Mouse (Mus musculus) layer of hippocampus, adult 9-11 months (tissue): ENCODE measurements at regions not wholly inside any gene's neighbourhood (a gene's known extent, or its start where the extent isn't known, plus 50 kb on each side); places are given as distances from the start of the nearest gene placed in this dataset.
"Not testable (repeated sequence)": the region's sequence is repeated elsewhere in the genome, so short reads cannot be mapped to it uniquely, and the experiment has no call there.

Experiments
- DNase-seq: peaks from one replicate; pipeline ENCODE4 v3.0.0; 2022

DNA sequence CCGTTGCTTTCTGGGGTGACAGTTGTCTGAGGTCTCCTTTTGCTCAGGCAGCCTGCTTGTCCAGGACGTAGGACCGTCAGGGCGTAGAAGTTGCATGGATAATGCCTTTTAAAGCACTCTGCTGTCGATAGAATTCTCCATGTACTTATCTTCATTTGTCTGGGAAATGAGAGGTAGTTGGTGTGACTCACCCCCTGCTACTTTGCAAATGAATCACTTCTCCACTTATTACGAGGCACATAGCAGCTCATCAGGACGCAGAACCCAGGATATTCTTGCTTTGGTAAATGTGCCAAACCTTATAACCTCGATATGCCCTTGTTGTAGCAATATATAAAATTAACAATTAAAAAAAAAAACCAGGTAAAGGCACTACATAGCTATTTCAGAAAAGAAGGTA, 159.7 kb upstream of the Smlr1 start:
- DNase-seq: no peak

DNA sequence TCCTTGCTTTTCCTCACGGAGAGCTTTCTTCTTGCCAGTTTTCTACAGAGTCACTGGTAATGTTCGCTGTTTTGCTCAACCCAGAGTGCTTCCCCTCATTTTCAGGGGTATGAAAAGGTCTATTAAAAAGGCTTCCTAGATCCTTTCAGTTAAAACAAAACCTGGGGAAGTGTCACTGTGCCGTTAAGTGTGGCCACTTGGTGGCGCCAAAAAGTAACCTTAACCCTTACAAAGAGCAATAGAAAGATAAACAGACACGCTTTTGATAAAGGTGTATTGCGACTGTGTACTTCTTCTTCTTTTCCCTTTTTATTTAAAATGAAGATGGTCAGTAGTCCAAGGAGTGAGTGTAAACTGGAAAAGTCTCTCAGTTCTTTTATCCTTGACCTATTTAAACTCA, 145.2 kb upstream of the Smlr1 start:
- peak; percentile 29 for DNase-seq

DNA sequence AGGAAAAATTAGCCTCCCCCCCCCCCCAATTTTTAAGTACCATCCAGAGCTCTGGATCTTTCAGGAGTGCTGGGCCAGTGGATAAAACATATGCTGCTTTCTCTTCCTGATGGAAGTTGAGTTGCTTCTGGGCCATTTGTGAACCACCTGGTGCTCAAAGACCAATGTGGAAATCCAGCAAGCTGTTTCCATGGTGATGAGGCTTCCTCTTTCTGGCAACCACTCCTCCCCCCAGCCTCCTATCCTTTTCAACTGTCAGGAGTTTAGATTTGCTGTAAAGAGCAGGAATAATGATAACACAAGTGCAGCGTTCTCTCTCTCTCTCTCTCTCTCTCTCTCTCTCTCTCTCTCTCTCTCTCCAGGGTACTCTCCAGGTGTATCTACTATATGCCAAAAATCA, 141.8 kb upstream of the Smlr1 start:
- peak; percentile 65 for DNase-seq

DNA sequence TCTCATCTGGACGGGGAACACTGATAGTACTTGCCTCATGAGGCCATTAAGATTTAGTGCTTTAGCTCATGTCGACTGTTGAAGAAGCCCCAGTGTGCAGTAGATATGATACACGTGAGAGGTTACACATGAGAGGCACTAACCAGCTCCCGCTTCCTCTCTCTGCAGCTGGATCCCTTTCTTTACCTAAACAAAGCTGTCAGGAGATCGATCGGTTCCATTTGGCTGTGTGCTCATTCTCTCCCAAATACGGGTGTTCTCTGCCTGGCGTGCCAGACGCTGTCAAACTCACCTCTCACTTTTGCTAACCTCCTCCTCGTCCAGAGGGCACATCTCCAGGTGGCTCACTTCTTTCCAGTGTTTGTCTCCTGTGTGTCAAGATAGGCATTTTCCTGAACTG, 139.3 kb upstream of the Smlr1 start:
- no peak for DNase-seq

DNA sequence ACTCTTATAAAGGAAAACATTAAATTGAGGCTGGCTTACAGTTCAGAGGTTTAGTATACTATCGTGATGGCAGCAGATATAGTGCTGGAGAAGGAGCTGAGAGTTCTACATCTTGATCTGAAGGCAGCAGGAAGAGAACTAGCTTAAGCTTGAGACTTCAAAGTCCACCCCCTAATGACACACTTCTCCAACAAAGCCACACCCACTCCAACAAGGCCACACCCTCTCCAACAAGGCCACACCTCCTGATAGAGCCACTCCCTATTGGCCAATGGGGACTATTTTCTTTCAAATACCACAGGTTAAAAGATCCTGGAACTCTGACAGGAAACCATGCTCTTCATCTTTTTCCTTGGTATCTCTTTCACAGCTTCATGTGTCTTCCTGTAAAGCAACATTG, 134.0 kb upstream of the Smlr1 start:
- no peak for DNase-seq

DNA sequence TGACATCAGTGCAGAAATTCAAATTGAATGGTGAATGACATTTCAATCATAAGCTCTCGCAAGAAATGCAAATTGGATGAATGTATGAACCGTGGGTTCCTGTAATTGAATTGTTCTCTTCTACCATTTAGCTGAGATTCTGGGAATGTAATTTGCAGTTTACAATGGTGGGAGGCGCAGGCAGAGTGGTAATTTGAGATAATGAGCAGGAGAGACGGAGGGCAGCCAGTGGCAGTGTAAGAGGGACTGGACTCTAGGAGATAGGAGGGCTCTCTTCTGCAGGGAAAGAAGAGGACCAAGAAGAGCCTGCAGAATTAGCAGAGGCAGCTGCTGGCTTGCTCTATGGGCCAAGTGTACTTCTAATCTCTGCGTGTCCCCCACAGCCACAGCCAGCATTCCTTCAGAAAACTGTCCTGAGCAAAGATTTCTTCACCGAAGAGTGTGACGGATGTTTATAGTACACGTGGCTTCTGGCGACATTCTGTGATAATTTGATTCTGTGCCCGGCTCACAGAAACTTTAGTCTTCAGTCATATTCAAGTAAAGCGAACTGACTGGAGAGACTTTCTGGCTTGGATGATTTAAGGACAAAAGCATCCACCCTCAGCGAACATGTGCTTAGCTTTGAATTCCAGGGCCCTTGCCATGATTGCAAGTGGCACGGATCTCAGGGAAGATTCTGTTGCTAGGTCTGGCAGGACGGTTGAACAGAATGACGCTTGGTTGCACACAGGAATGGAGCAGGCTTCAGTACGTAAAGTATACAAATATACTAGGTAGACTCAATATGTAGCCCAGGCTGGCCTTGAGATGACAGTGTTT, 116.9 kb upstream of the Smlr1 start:
- DNase-seq: no peak

DNA sequence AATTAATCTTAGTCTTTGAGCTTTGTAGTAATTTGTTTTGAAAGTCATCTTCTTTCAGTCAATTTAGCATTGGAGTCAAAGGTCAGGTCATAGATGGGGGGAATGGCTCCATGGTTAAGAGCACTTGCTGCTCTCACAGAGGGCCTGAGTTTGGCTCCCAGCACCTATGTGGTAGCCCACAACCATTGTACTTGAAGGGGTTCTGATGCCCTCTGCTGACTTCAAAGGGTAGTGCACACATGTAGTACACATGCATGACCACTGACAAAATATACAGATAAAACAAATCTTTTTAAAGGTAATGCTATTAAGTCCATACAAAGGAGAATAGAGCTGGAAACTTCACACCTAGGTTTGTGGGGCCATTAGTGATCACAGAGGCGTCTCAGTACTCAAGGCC, 111.7 kb upstream of the Smlr1 start:
- DNase-seq: no peak

DNA sequence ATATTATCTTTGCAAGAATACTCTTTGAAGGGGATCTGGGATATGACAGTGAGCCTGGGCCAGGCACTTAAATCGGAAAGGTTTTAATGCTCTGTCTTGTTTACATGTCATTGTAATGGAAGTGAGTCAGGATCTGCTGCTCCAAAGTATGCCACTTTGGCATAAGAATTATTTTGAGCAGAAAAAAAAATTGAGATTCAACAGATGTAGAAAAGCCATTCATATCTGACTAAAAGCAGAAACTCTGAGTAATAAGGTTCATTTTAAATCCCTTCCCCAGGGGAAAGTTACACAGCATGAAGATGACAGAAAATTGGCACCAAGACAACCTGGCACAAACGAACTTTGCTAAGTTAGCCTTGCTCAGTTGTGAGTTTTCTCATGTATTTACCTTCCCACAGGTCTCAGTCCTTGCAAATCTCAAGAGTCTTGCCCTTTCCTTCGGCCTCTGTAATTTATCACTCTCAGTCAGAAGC, 107.5 kb upstream of the Smlr1 start:
- no peak for DNase-seq

DNA sequence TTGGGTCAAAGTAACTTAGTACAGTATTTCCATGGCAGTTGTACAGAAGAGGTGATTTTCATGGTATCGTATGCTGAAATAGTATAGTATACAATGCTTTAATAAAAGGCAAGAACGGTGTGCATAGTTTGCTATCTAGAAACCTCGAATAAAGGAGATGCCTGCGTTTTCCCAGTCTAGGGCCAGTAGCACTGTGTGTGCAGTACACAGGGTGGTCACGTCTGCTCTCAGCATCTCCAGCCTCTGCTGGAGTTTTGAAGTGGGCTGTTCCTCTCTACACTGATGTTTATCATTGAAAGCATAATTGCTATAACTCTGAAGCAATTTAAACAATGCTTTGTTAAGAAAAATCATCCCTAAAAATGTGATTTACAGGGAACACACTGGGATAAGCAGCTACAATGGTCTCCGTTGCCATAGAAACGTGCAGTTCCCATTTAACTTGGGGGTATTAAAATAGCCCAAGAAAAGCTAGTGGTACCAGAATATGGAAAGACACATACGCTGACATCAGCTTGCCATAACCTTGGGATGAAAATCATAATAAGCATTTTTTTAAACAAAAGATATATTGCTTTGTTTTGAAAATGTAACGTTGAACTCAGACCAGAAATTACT, 106.1 kb upstream of the Smlr1 start:
- no peak for DNase-seq

DNA sequence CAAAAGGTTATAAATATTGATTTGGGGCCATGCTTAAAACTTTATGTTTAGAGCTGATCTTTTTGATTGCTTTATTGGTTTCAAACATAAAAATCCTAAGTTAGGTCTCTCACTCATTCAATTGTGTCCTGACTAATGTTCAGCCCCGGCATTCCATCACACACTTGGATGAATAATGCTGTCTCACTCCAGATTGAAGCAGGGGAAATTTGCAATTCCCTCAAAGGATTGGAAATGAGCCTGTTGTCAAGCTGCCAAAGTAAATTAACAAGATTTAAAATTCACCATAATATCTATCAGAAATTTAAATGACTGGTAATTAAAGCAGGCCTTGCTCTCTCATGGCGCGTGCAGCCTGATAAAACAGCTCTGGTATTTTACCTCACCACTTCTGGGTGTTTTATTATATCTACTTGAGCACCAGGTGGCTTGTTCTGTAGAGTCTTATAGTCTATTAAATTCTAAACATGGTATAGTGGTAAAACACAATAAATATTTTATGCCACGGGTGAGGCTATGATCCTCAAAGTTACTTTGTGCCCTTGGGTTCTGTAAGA, 97.1 kb upstream of the Smlr1 start:
- peak; percentile 32 for DNase-seq

DNA sequence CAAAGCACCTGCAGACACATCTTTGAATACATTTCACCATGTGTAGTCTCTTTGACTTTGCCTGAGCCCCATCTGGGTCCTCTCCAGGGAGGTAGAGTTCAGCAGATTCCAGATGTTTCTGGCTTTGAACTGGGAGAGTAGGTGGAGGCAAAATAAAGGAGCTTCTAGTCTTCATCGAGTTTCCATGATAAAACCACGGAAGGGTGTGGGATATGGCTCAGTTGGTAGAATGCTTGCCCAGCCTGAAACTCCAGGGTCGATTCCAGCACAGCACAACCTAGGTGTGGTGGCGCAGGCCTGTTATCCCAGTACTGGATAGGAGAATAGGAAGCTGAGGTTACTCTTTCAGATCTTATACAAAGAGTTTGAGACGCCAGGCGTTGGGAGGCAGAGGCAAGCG, 96.2 kb upstream of the Smlr1 start:
- no peak for DNase-seq

DNA sequence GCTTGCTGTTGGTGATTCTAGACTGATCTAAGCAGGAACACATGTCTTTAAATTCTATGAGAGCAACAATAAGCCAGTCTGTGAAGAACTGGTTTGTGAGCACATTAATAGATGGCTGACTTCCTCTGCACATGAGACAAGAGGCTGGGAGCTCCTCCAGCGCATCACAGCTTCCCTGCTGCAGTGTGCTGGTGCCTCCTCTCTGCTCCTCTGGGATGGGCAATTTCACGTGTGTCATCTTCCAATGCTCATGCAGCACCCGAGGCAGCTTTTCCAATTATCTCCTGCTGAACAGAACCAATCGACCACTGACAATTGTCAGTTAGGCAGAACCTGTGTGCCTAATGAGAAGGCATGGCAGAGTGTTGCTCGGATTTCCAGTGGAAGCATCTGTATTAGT, 86.5 kb upstream of the Smlr1 start:
- DNase-seq: no peak

DNA sequence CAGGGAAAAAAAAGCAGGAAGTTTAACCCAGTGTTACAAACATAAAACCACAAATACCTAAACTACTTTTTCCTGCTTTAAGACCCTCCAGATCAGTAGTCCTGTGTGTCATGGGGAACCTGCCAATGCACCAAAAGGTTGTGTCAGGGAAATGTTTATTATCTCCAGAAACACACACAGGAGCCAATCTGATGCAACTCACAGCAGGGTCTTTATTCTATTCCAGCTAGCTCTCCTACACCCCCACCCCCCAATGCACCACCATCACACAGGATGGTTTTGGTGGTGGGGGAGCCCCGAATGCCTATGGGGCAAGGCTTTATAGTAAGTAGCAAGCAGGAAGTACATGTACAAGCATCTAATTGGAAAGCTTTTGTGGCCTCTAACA, 85.7 kb upstream of the Smlr1 start:
- DNase-seq: not testable (repeated sequence)

DNA sequence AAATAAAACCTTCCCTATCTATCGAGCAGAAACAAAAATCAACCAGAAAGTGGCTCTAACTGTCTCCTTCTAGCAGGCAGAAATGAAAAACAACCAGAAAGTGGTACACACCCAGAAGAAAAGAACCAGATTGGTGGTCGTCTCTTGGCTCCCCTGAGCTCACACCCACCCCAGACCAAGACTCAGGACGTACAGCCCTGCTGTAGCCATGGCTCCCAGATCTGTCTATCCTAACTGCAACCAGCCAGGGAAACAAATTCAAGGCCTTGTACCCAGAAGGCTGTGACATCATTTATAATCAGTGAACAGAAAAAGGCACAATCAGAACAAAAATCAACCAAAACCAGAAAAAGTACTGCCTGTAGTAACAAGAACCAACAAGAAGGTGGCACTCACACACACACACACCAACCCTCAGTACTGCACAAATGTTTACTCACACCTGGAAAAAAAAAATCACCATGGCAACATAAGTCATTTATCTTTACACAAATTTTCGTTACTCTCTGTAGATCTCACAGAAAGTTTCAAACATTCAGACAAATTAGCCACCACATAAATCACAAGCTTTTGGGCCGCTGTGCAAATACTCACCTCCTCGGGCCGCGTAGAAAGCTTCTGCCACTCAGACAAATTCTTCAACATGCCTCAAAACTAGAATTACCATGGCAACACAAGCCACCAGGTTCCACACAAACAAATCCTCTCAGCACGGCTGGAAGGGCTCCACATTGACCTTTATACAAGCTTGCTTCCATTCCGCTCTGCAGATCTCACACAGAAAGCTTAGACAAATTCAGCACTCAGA, 85.1 kb upstream of the Smlr1 start:
- no peak for DNase-seq

DNA sequence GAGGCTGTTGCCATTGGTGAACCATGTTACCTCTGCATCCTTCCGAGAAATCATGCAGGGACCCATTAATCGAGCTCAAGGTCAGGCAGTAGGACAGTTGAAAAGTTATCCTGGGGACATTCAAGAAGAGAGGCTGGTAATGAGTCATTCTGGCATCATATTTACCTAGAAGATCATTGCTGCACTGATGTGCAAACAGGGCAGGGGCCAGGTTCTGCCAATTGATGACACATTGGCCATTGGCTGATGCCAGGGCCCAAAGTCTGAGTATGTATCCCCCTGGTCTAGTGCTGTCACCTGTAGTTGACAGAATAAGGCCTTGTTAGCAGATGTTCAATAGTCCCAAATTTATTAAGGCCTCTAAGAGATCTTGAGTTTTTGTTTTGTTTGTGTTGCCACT, 83.6 kb upstream of the Smlr1 start:
- no peak for DNase-seq

DNA sequence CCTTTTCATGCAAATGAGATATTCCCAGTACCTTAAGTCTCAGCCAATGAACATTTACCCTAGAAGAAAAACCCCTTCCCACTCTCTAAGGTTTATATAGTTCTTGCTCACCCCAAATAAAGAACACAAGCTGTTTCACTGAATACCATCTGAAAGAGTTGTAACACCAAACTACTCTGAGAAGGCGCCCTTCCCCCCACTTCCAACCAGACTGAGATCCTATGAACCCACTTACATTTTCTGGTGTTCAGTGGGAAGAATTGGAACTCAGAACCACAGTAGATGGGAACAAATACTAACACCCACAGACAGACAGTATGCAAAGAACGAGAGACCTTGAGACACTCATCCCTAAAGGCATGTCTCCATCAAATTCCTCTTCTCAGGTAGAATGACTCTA, 65.4 kb upstream of the Smlr1 start:
- no peak for DNase-seq

DNA sequence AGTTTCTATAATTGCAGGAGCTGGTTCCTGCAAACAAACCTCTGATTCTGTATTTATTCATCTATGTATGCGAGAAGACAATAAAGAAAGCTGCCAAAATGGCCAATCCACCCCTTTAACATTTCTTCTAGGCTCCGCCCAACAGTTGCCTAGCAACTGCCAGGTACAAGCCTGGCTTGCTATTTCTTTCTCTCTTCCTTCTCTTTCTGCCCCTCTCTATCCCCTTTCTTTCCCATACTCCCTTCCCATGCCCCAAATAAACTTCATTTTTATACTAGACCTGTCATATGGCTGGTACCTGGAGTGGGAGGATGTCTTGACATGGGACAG, 53.2 kb upstream of the Smlr1 start:
- no peak for DNase-seq

DNA sequence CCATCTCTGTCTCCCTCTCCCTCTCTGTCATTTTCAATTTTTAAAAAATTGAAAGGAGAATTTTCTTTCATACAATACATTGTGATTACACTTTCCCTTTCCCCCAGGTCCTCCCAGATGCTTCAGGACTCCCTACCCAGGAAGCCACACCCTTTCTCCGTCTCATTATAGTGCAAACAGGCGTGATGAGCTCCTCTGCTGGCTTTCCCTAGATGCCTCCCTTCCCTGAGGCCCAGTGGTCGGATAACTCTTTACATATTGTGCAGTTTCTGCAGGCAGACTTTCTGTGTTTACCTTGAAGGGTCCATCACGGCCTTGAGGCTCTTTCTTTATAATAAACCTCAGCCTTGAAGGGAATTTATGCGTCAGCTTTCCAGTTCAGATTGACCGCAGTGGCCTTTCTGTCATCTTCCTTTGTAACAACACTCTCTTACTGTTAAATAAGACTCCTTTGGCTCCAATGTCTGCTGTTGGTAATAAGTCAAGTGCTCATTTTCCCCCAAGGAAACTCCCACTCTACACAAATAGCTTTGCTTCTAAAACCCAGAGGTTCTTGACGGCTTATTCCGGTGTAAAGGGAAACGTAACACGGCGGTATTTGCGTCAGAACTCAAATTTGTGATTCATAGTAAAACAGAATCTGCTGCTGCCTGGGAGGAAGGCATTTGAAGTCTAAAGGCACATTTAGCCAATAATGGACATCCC, 52.7 kb upstream of the Smlr1 start:
- DNase-seq: no peak
